Mouse (Mus musculus): ENCODE measurements around the gene Cacna1c.

Gene Cacna1c

DNA sequence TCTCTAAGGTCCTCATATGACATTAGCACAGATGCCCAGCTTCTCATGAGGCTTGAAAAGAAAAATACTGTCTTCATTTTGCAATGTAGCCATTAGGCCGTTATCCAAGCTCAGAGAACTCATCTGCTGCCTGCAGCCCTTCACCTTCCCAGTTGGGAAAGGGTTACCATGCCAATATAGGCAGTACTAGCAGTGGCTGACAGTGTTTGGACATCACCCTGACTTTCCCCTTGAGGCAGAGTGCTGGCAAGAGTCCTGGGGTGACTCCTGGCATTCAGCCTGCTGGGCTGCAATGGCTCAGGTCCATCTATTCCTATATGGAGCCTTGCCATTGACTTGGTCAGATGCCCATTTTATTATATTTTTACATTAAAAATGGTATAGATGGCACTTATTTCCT is 476.7 kb downstream of the Cacna1c start:
- in situ Hi-C loops (cut with MboI; ENCODE audit: low sequenced_read_pairs): no loop called here

DNA sequence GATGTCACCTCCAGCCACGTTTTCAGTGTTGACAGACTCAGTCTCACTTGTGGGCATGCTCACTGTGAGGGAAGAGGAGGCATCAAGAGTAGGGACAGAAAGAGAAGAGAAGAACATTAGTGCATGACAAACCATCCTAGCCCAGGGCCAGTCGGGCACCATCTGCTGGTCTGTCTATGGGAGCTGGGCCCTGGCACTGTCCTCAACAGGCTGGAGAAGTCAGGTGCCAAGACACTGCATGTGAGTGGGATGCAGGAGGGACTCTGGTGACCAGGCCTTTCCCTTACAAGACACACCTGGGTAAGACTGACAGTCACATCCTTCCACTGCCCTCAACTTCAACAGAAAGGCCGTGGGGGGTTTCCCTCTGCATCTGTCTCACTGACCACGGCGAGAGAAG is 482.9 kb downstream of the Cacna1c start:
- in situ Hi-C loops (cut with MboI; ENCODE audit: low sequenced_read_pairs): no loop called here

DNA sequence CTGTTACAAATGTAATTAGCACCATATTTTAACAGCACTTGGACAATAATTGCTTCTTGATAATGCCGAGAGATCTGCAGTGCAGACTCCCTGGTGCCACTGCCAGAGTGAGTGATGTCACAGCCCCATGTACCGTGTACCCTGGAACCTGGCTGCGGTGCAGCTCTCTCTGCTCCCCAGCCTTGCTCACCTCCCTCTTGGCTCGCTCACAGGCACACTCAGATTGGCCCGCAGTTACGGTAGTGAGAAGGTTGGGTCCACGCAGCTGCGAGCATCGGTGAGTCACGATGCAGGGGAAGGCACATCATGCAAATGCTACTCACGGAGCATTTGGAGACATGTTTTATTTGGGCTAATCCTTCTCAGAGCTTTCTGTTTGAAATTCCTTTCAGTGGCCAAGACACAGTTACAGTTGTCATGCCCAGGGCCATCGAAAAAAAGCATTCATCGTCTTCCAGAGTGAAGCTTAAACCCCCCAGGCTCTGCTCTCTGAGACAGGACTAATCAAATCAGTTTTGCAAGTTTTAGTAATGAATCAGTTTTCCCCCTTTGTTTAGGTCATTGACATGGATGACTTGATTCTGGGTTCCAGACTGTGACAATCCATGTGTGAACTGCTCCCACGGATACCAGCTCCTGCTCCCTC is 484.4 kb downstream of the Cacna1c start:
- in situ Hi-C loops (cut with MboI; ENCODE audit: low sequenced_read_pairs): no loop called here

DNA sequence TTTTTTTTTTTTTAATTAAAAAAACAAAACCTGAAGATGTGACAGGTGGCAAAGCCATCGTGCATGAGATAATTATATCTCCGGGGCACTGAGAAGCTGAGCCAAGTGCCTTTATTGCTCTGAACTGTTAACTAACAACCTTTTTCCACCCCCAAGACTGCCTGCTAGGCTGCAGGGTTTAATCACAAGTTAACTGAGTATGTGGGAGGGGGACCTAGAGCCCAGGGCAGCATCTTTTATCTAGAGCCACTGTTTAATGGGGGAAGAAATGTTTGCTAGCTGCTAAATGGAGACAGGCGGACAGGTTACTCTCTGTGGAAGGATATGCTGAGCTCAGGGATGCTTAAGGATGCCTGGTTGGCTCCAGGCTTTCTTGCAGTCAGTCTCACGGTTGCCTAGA is 489.2 kb downstream of the Cacna1c start:
- in situ Hi-C loops (cut with MboI; ENCODE audit: low sequenced_read_pairs): no loop called here

DNA sequence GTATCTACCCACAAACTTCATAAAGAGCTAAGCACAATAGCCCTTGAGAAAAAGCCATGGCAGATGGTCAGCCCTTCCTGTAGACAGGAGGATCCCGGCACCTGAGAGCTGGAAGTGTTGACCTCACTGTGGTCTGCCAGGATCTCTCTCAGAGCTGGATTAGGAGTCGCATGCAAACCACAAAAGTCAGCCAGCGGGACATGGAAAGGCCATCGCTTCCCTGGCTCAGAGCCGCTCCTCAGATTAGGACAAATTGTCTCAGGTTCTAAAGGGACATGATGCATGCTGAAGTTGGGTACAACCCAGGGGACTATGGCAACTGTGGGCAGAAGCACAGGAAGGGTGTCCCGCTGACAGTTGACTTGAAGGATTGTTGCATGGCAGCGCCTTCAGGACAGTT is 490.4 kb downstream of the Cacna1c start:
- in situ Hi-C loops (cut with MboI; ENCODE audit: low sequenced_read_pairs): no loop called here

DNA sequence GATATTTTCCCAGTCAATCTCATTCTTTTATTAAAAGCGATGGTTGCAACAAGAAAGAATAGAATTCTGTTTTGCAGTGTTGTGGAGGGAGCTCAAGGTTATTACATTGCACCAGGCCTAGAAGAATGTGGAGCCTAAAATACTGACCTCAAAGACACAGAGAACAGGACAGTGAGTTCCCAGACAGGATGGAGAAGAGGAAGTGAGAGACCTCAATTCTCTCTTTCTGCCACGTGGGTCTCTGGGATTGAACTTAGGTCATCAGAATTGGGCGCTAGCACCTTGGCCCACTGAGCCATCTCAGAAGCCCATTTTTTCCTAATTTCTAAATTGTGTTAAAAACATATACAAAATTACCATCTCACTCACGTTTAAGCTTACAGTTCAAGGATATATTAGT is 501.6 kb downstream of the Cacna1c start:
- in situ Hi-C loops (cut with MboI; ENCODE audit: low sequenced_read_pairs): no loop called here

DNA sequence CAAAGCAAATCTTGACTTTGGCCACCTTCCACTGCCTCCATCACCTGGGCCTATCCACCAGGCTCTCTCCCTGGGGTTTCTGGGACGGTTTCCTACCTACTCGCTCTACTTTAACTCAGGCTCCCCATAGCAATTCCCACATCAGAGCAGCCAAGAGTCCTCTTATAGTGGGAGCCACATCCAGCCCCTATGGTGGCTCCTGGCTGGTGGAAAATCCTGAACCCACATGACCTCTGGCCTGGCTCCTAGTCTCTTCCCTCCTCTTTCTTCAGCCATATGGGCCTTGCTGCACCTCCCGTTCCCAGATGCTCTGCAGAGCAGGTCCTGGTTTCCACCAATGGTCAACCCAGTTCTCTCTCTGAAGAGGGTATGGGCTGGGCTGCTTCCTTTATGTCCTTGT is 506.8 kb downstream of the Cacna1c start:
- in situ Hi-C loops (cut with MboI; ENCODE audit: low sequenced_read_pairs): no loop called here

DNA sequence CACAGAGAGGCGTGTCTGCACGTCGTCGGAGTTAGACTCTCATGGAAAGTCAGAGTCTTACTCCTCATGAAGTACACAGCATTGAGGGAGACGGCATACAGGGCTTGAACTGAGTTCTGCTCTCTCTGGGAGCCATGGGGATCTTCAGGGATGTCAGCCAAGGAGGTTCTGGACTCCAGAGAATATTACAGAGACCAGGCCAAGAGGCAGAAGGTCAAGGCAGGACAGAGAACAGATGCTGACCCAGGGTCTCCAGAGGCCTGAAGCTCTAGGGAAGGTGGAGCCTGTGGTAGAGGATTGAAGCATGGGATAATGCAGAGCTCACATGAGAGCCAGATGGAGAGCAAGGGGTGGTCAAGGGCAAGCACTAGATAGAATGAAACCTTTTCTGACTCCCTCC is 507.4 kb downstream of the Cacna1c start:
- in situ Hi-C loops (cut with MboI; ENCODE audit: low sequenced_read_pairs): no loop called here

DNA sequence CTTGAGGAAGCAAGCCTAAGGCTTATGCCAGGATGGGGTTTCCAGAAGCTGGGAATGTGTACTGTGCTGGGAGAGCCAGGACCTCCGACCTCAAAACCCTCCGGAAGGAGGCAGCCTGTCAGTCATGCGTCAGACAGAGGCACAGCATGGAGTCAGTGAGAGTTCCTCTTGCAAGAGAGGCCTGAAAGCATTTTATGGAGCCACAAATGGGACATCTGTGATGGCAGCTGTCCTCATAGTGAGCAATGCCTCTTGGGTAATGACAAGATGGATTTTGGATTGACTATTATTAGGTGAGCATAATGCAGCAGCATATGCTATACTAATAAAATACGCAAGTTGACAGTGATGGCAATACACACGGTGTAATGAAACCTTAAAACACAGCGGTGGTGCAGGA is 515.4 kb downstream of the Cacna1c start:
- in situ Hi-C loops (cut with MboI; ENCODE audit: low sequenced_read_pairs): no loop called here

DNA sequence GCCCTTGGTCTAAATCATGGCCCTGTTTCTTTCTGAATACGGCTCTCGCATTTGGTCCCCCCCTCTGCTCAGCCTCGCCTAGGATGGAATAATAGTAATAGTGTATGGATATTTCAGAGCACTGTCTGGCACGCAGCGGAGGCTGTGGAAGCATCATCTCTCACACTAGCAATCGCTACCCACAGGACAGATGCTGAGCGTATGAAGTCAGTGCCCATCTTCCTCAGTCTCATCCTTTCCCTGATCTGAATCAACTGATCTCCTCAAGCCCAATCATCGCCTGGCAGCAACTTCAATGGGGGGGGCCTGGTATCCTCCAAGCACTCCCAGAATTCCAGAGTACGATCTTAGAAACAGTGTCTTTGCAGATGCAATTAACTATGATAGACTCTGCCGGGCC is 518.2 kb downstream of the Cacna1c start:
- in situ Hi-C loops (cut with MboI; ENCODE audit: low sequenced_read_pairs): no loop called here

DNA sequence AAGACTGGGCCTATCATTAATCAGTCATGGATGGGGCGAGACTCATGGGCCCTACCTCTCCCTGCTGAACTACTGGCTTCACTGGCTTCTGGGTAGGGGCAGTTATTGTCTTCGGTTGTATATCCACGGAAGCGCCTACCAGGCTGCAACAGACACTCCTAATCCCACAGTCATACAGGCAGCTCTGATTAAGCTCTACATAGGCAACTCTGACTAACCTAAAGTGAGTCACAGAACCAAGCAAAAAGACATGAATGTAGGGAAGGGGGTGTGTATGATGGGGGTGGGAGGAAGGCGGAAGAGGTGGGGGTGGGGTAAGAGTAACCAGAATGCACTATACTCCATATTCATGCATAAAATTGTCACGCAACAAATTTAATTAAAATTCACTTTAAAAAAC is 518.9 kb downstream of the Cacna1c start:
- in situ Hi-C loops (cut with MboI; ENCODE audit: low sequenced_read_pairs): no loop called here

DNA sequence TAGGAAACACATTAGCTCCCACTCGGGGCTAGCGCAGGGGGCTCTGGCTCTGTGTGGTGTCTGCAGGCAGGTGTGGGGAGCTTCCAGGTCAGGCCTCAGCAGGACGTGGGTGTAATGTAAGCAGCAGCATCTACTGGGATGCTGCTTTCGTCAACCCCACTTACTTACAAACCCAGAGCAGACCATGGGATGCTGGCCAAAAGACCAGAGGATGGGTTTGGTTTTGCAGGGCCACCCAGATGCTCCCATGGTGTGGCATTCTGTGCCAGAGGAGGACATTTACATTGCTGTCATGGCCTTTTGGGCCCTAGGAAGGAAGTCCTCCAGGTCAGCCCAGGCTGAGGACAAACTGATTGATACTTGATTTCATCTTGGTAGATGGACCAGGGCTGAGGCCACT is 521.4 kb downstream of the Cacna1c start:
- in situ Hi-C loops (cut with MboI; ENCODE audit: low sequenced_read_pairs): no loop called here

DNA sequence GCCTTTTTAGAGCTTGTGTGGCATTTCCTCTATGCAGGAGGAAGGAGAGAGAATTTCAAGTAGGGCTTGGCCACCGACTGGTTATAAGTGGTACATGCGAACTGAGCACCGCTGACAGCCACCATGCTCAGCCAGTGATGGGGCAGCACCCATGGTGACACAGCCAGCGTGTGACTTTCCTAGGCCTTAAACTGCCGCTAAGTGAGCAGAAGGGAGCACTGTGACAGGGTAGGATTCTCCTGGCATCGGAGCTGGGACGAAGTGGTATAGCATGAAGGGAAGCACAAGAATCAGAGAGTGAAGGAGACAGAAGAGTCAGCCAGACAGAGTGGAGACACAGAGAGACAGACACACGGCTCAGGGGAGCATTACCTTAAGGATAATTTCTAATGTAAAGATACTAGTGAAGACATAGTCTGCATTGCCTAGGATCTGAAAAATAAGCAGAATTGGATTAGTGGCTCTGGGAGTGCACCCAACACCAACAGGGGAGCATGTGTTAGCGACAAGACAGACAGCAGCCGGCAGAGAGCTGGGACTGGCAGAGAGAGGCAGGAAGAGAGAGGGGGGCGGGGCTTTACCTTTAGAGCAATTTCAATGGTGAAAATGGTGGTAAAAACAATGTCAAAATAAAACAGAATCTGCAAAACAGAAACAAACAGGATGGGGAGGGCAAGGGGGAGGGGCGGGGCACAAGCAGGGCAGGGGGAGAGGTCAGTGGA is 522.1 kb downstream of the Cacna1c start:
- in situ Hi-C loops (cut with MboI; ENCODE audit: low sequenced_read_pairs): no loop called here

DNA sequence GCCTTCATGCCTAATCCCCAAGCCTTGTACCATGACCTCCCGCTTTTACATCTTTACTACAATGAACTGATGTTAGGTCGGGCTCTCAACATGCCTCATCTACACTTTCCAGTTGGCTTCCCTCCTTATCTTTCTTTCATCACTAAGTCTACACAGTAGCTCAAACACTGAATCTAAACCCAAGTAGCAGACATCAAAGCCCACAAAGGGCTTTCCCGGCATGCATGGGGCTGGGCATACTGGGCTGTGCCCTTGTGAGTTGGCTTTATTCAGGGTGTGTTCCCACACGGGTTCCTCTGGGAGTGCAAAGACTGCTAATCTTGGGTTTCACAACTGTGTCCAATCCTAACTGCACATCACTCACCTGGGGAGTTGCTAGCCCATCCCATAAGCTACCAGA is 542.9 kb downstream of the Cacna1c start:
- in situ Hi-C loops (cut with MboI; ENCODE audit: low sequenced_read_pairs): no loop called here

DNA sequence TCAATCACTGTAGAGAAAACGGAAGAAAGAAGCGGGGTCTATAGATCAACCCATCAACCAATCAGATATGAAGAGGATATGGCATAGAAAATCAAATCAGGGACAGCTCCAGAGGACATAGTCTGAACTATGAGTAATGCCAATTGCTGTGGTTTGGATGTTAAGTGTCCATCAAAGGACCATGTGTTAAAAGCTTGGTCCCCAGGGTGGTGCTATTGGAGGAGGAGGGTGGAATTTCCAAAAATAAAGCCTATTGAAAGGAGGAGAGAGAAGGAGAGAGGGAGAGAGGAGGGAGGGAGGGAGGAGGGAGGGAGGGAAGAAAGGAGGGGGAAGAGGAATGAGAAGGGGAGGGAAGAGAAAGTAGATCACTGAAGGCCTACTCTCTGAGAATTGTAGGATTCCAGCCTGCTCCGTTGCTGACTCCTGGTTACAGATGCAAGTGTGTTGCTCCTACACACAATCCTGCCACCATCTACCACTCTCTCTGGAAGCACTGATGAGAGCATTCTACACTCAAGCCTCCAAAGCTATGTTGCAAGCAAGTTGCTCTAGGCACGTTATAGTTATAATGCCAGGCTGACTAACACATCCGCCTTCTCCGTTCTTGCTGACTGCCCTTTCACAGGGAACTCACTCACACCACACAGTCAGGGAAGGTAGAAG is 547.0 kb downstream of the Cacna1c start:
- in situ Hi-C loops (cut with MboI; ENCODE audit: low sequenced_read_pairs): no loop called here

DNA sequence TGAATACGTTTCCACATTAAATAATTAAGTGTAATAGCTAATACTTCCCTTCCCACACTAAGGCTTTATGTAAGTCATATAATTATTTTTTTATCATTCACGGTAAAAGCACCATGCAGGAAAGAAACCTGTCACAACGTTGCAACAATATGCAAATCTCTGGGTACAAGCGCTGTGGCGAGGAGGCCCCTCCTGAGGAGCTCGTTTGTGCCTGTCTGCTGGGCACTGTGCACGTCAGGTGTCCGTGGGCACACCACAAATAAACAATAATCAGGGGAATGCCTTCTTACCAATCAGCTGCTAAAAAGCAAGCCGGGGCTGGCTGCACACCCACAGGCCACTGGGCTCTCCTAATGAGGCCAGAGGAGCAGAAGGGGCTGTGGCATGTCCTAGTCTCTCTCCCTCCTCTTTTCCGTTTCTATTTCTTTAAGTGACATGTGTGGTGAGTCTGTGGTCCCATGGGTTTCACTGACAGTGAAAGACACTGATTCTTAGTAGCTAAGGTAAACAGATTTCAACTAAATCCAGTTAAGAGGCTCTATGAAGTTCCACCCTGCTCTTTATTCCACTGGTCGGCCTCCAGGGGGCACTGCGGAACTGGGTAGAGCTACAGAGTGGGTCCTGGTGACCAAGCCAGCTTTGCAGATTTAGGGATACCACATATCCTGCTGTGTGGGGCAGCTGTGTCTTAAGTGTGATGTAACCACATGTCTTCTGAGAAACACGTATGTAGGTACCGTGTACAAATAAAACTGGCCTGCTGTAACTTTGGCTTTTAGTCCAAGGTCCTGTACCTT is 549.8 kb downstream of the Cacna1c start:
- in situ Hi-C loops (cut with MboI; ENCODE audit: low sequenced_read_pairs): no loop called here

DNA sequence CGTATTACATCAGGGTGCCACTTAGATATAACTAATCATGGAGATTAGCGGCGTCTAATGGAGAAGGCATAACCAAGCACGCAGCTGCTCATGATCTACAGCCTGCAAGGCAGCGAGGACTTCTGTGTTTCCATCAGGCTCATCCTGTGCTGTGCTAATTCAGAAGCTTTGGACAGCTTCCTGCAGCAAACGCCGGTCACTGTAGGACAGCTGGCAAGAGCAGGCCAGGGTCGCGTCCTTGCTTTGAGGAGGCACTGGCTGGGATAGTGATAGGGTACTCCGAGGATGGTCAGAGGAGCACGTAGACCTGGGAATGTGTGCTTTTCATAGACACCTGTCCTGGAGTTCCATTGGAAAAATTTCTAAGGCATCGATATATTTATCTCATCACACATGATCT is 551.4 kb downstream of the Cacna1c start:
- in situ Hi-C loops (cut with MboI; ENCODE audit: low sequenced_read_pairs): no loop called here

DNA sequence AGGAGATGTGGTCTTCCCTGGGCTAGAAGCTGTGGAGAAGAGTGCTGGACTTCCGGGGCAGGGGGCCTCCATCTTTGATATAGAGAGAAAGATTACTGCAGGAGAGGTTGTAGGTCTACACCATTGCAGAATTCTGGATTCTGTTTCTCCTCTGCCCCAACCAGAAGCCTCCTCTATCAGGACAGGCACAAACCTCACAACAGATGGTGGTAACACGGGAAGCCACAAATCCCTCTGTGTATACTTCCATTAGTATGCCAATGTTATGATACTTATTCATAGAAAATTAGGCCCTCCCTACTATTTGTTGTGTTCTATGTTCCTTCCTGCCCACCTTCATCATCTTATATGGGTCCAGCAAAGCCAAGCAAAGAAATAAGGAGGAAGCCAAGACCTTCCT is 552.7 kb downstream of the Cacna1c start:
- in situ Hi-C loops (cut with MboI; ENCODE audit: low sequenced_read_pairs): no loop called here

DNA sequence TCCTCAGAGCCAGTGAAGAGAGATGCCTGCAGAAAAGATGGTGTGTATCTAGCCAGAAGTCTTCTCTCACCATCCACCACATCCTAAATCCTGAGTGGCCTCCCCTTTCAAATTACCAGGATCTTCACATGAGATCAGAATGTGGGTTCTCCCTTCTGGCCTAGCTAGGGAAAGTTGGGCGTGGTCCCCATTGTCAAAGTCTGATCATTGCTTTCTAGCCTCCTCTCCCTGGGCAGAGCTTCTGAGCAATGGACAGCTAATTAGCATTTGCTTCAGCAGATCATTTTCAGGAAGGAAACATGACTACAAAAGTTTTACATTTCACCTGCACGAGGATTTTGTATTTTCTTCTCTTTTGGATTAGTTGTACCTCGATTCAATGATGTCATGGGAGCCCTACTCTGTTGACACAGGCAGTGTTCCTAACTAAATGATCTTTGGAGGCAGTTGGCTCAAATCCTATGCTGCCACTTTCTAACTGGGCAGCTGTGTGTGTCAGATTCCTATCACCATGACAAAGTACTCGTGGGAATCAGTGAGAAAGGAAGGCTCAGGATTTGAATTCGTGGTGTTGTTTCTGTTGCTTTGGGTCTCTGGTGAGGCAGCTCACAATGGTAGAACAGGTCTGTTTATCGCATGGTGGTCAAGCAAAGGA is 554.4 kb downstream of the Cacna1c start:
- in situ Hi-C loops (cut with MboI; ENCODE audit: low sequenced_read_pairs): no loop called here

DNA sequence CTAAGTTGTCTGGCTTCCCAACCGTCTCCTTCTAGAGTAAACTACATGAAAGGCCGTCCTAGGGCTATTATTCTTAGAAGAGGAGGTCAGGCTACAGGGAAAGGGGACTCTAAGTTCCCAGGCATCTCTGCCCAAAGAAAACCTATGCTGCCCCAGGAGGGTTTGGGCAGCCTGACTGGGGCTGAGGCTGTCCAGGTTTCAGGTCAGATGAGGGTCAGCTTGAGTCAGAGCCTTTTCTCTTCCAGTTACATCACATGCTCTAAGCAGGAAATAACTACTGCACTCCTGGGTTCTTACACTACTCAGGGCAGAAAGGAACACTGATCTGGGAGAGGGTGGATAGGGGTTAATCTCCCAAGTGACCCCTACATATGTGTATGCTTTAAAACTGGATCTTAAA is 556.4 kb downstream of the Cacna1c start:
- in situ Hi-C loops (cut with MboI; ENCODE audit: low sequenced_read_pairs): no loop called here

DNA sequence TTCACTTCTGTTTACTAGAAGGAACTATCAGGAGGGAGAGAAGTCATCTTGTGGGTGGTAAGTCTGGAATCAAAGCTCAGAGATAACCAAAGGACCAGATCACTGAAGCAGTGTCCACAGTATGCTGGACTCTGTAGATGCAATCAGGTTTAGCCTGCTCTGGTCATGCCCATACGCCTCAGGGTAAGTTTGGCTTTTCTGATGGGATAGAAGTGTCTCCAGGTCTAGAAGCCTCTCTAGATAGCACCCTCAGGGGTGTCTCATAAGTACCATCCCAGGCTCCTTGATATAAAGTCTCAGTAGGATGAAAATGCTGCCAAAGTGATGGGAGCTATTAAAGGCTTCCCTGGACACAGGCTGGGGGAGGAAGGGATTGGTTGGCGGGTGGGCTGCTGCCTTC is 557.3 kb downstream of the Cacna1c start:
- in situ Hi-C loops (cut with MboI; ENCODE audit: low sequenced_read_pairs): no loop called here
